Mouse (Mus musculus): ENCODE data around the gene Doc2g. TPM values are rescaled to one million over a fixed set of nuclear protein-coding genes. Genes with fewer than 3 reads are reported as not detected.
"Not testable (repeated sequence)": the region's sequence is repeated elsewhere in the genome, so short reads cannot be mapped to it uniquely, and the experiment has no call there.

Doc2g gene
- polyA plus RNA-seq, 1 experiment = 0.07 TPM

DNA sequence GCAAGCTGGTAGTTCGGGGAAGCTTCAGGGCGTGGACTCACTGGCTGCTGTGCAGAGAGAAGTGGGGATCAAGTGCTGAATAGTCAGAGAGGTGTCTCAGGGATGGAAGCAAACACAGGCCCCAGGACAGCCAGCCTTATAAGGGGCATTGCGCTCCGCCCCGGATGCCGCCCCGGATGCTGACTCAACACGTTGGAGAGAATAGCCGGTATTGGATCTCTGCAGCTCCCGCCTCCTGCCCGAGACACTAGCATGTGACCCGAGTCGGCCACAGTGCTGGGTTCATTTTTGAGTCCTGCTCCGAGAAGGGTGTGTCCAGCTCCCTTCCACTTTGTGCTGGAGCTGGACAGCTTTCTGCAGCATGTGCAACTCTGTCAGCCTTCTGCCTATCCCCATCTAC, 39.0 kb downstream of the Doc2g start:
- Histone ChIP-seq H3K4me1 (ENCODE audit: control insufficient read depth) (peaks cover 55% of the 10 kb centered on the region), H3K4me3 (replicated peaks) (no peak overlapping the region), H3K27me3 (ENCODE audit: control insufficient read depth) (no peaks in the 10 kb centered on the region), H3K36me3 (ENCODE audit: control insufficient read depth) (no peaks in the 10 kb centered on the region), H3K9me3 (ENCODE audit: control insufficient read depth, low read length) (no peaks in the 10 kb centered on the region)
- TF ChIP-seq TAL1 (IDR thresholded peaks at IDR 0.05; ENCODE audit: low read length) (no peak), GATA1 (IDR thresholded peaks at IDR 0.05; ENCODE audit: low read length) (no peak)

DNA sequence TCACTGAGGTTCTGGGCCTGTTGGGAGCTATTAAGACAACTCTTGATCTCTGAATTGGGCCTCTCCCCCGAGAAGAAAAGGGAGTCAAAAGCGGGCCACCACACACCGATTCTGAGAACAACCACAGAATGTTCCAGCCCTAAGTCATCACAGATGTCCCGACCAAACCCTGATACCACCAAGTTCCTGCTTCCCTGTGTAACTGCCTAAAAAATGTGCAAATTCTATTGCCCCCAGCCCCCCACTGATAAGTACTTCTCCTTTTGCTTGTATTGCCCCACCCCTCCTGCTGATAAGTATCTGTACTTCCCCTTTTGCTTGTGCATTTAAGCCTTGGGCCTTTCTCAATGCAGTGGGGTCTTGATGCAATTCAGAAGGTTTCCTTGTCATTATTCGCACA, 41.0 kb downstream of the Doc2g start:
- H3K4me1 ChIP-seq (ENCODE audit: control insufficient read depth) = peaks cover 52% of the 10 kb centered on the region
- H3K4me3 ChIP-seq (replicated peaks); H3K9me3 ChIP-seq (ENCODE audit: control insufficient read depth, low read length); H3K27me3 ChIP-seq (ENCODE audit: control insufficient read depth); H3K36me3 ChIP-seq (ENCODE audit: control insufficient read depth): not testable (repeated sequence)

DNA sequence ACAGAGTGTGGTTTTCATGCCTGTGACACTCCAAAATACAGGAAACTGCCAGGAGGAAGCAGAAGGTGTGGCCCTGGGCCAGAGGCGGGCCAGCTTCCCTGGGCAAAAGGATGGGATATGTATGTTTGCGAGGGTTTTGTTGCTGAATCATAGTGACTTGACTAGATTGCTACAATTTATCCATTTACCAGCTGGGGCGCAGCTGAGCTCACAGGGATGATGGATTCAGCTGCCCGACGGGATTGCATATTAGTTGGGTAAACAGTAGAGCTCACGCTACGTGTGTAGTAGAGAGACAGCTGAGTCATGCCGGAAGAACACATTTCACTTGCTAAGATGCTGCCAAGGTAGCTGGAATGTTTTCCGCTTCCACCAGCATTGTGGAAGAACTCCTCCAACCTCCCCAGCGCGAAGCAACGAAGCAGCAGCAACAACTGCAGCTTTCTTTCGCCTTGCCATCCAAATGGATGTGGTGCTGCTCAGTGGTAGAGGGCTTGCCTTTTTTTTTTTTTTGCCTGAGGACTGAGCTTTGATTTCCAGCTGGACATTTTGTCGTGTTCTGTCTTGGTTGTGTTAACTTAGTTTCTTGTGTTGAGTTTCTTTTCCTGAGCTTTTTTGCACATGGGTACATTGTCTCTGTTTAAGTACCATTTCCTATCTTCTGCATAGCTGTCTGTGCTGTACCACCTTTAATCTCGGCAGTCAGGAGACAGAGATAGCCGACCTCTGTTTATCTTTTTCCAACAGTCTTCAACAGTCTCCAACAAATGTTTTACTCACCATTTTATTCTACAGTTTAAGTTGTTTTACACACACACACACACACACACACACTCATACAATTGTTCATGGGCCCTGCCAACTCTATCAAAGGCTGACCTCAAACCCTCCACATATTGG, 43.1 kb downstream of the Doc2g start, which contains the start of gene Gstp2:
Gene Gstp2 (minus strand): TSS at position 58 of the 900 bp plus-strand sequence.
- H3K4me3 ChIP-seq (replicated peaks) = peak within 1 kb of the TSS; percentile 53
- H3K4me1 ChIP-seq (ENCODE audit: control insufficient read depth) = peaks cover 56% of the 10 kb centered on the region
- no peaks in the 10 kb centered on the region for H3K27me3 ChIP-seq (ENCODE audit: control insufficient read depth)
- TF ChIP-seq TAL1 (IDR thresholded peaks at IDR 0.05; ENCODE audit: low read length) (no peak; the same call in 2 of the 3 replicates), GATA1 (IDR thresholded peaks at IDR 0.05; ENCODE audit: low read length) (no peak)
- no peaks in the 10 kb centered on the region for H3K36me3 ChIP-seq (ENCODE audit: control insufficient read depth)
- H3K9me3 ChIP-seq (ENCODE audit: control insufficient read depth, low read length) = peaks cover 3% of the 10 kb centered on the region

DNA sequence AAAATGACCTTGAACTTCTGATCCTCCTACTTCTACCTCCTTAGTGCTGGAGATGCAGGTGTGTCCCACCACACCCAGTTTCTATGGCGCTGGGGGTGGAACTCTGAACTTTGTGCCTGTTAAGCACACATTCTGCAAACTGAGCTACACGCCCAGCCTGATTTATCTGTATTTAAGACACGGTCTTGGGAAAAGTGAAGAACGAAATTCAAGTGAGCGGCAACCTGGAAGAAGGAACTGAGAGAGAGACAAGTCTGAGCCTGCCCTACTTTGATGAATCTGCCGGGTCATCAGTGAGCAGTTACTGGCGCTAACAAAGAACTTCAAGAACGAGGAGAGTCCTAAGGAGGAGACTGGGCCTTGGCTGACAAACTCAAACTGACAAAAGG, 43.7 kb downstream of the Doc2g start:
- Histone ChIP-seq H3K36me3 (ENCODE audit: control insufficient read depth) (no peaks in the 10 kb centered on the region), H3K4me1 (ENCODE audit: control insufficient read depth) (peaks cover 56% of the 10 kb centered on the region), H3K9me3 (ENCODE audit: control insufficient read depth, low read length) (peaks cover 5% of the 10 kb centered on the region), H3K4me3 (replicated peaks) (peak overlapping the region; percentile 53), H3K27me3 (ENCODE audit: control insufficient read depth) (no peaks in the 10 kb centered on the region)
- TF ChIP-seq GATA1 (IDR thresholded peaks at IDR 0.05; ENCODE audit: low read length) = no peak

DNA sequence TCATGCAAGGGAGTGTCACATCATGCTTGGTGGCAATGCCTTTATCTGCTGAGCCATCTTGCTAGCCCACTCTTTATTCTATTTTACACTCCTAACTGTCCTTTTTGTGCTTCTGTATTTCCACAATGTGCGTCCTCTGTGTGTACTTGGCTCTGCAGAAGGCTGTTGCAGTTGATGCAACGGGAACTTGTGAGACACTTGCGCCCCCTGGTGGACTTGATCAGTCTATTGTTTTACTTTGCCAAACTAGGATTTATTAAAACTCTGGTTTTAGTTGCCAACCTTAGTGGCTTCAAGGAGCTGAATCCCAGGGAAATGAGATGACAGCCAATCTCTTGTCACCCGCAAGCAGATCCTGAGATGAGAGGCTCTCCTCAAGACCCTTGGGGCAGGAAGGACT, 44.7 kb downstream of the Doc2g start:
- TF ChIP-seq TAL1 (IDR thresholded peaks at IDR 0.05; ENCODE audit: low read length) = no peak
- no peak for TF ChIP-seq GATA1 (IDR thresholded peaks at IDR 0.05; ENCODE audit: low read length)
- H3K36me3 ChIP-seq (ENCODE audit: control insufficient read depth) = no peaks in the 10 kb centered on the region
- peaks cover 5% of the 10 kb centered on the region for H3K9me3 ChIP-seq (ENCODE audit: control insufficient read depth, low read length)
- H3K4me1 ChIP-seq (ENCODE audit: control insufficient read depth) = peaks cover 52% of the 10 kb centered on the region
- peak overlapping the region; percentile 53 for H3K4me3 ChIP-seq (replicated peaks)
- H3K27me3 ChIP-seq (ENCODE audit: control insufficient read depth) = no peaks in the 10 kb centered on the region

DNA sequence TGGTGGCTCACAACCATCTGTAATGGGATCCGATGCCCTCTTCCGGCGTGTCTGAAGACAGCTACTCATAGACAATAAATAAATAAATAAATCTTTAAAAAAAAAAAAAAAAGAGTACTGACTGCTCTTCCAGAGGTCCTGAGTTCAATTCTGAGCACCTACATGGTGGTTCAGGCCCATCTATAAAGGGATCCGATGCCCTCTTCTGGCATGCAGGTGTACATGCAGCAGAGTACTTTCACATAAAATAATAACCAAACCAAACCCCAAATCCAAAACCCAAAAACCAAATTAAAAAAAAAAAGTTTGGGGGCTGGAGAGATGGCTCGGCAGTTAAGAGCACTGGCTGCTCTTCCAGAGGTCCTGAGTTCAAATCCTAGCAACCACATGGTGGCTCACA, 46.0 kb downstream of the Doc2g start:
- H3K9me3 ChIP-seq (ENCODE audit: control insufficient read depth, low read length); H3K4me3 ChIP-seq (replicated peaks); H3K36me3 ChIP-seq (ENCODE audit: control insufficient read depth); H3K27me3 ChIP-seq (ENCODE audit: control insufficient read depth): not testable (repeated sequence)
- peaks cover 44% of the 10 kb centered on the region for H3K4me1 ChIP-seq (ENCODE audit: control insufficient read depth)

DNA sequence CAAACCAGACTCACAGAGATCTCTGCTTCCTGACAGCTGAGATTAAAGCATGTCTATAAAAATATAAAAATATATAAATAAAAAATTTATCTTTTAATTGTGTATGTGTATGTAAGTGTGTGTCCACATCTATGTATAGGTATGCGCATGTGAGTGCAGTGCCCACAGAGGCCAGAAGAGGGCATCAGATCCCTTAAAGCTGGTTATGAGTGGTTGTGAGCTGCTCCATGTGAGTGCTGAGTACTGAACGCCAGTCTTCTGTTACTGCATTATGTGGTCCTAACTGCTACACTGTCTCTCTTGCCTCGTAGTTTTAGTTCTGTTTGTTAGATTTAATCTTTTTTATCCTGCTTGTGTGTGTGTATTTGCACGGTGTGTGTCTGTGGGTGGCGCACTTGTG, 47.9 kb downstream of the Doc2g start:
- H3K36me3 ChIP-seq (ENCODE audit: control insufficient read depth) = peaks cover 4% of the 10 kb centered on the region
- H3K9me3 ChIP-seq (ENCODE audit: control insufficient read depth, low read length) = peaks cover 5% of the 10 kb centered on the region
- TF ChIP-seq GATA1 (IDR thresholded peaks at IDR 0.05; ENCODE audit: low read length) (no peak), TAL1 (IDR thresholded peaks at IDR 0.05; ENCODE audit: low read length) (no peak)
- H3K27me3 ChIP-seq (ENCODE audit: control insufficient read depth) = no peaks in the 10 kb centered on the region
- H3K4me1 ChIP-seq (ENCODE audit: control insufficient read depth) = peaks cover 39% of the 10 kb centered on the region
- H3K4me3 ChIP-seq (replicated peaks) = no peak overlapping the region

DNA sequence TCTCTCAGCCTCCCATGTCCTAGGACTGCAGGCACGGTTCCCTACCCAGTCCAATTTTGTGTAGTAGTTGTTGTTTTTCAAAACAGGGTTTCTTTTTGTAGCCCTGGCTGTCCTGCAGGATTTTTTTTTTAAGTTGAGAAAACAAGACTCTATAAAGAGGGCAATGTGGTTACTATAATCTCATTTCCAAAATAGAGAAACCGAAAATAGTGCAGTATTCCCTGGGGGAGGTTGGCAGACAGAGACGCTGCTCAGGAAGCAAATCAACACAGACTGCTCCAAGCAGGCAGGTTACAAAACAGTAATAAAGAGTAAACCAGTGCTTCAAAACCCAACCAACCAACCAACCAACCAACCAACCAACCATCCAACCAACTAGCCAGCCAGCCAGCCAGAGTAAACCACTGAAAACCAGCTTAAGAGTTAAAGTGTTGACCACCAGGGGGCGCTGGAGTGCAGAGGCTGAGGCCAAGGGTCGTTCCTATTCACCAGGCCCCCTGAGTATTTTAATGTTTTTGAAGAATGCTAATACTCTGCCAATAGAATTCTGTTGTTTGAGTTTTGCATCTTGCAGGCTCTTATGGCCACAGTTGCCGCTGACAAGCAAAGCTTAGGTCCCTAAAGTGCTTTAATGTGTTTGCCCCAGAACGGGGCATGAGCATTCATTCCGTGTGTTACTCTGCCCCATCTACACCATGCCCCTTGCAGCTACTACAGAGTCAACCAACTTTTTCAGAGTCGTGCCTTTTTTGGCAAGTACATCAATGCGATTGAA, 48.8 kb downstream of the Doc2g start:
- H3K4me3 ChIP-seq (replicated peaks) = no peak overlapping the region
- H3K36me3 ChIP-seq (ENCODE audit: control insufficient read depth) = peaks cover 4% of the 10 kb centered on the region
- H3K27me3 ChIP-seq (ENCODE audit: control insufficient read depth) = no peaks in the 10 kb centered on the region
- peaks cover 38% of the 10 kb centered on the region for H3K4me1 ChIP-seq (ENCODE audit: control insufficient read depth)
- H3K9me3 ChIP-seq (ENCODE audit: control insufficient read depth, low read length) = peaks cover 5% of the 10 kb centered on the region
- no peak for TF ChIP-seq GATA1 (IDR thresholded peaks at IDR 0.05; ENCODE audit: low read length)
- TF ChIP-seq TAL1 (IDR thresholded peaks at IDR 0.05; ENCODE audit: low read length) = no peak

DNA sequence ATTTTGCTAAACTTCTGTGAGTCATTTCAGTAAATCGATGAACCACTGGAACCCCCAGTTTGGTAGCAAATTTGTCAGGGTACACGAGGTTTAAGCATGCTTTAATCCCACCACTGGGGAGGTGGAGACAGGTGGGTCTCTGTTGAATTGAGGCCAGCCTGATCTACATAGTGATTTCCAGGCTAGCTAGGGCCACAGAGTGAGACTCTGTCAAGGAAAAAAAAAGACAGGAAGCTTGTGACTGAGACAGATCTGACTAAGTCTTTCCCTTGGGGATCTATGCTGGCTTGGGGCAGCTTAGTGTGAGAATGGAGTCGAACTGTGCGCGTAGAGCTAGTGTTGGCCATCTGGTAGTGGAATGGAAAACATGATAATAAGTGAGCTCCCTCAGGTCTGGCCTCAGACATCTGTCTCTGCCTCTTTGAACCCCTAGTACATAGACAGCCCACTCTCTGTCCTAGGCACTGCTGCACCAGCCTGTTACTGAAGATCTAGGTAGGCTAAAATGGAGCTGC, 49.5 kb downstream of the Doc2g start:
- Histone ChIP-seq H3K36me3 (ENCODE audit: control insufficient read depth) (peaks cover 7% of the 10 kb centered on the region), H3K4me1 (ENCODE audit: control insufficient read depth) (peaks cover 36% of the 10 kb centered on the region), H3K27me3 (ENCODE audit: control insufficient read depth) (no peaks in the 10 kb centered on the region), H3K4me3 (replicated peaks) (no peak overlapping the region), H3K9me3 (ENCODE audit: control insufficient read depth, low read length) (peaks cover 5% of the 10 kb centered on the region)
- no peak for TF ChIP-seq TAL1 (IDR thresholded peaks at IDR 0.05; ENCODE audit: low read length)
- TF ChIP-seq GATA1 (IDR thresholded peaks at IDR 0.05; ENCODE audit: low read length) = no peak

All from erythroblast, embryonic 14.5 days (primary cell).